Mouse (Mus musculus) thymus, postnatal 36 days (tissue): ENCODE results near the gene Bhlhe23.

Experiments
- DNase-seq, 2 experiments: peaks; one replicate each; pipeline ENCODE4 v3.0.0; 2022; ENCODE audit warnings: mixed read lengths in 2 of 2

Gene Bhlhe23

GRCm38 (mm10) chr2:180724585-180725413 lies 51.9 kb downstream of the Bhlhe23 start, which contains the start of gene Slc17a9:
TSS of gene Slc17a9 (plus strand) at chr2:180725263.
- DNase-seq, result peak; percentile 51 to 67
